ENCODE assay signal across 8 mouse cellular contexts in genomic region chr10:81570238-81570800, GRCm38 (mm10). TPM values are rescaled to one million over a fixed set of nuclear protein-coding genes. Genes with fewer than 3 reads are reported as not detected.
DNase-seq lines count a peak whose midpoint lies in the region; ATAC-seq and TF ChIP-seq lines count a peak whose summit lies in the region.

No protein-coding gene starts in this region.

- no peak for TF ChIP-seq EP300 in heart, postnatal 0 days (IDR thresholded peaks at IDR 0.05; ENCODE audit: low read depth)
- no peak for TF ChIP-seq EP300 in MEL (IDR thresholded peaks at IDR 0.05; ENCODE audit: low read depth in 1 of 2, low read length in 2 of 2)
- no peak for TF ChIP-seq EP300 in liver, postnatal 0 days (IDR thresholded peaks at IDR 0.05; ENCODE audit: low read depth)

- H3K27ac ChIP-seq in heart, postnatal 0 days (ENCODE audit: low read depth), result peak overlapping the region; percentile 88
- no peak overlapping the region for H3K27ac ChIP-seq in MEL (ENCODE audit: control insufficient read depth, low read depth, low read length)
- H3K27ac ChIP-seq in forebrain, embryonic 15.5 days (replicated peaks), result peak overlapping the region; percentile 91
- peak overlapping the region; percentile 53; the same call in 1 of the 2 replicates for H3K27ac ChIP-seq in liver, postnatal 0 days (ENCODE audit: low read depth)

- H3K9ac ChIP-seq in heart, postnatal 0 days (replicated peaks; ENCODE audit: low read depth, low read length), result peak overlapping the region; percentile 40; the same call in 1 of the 2 replicates
- H3K9ac ChIP-seq in MEL (ENCODE audit: control insufficient read depth, low read depth, low read length, poor library complexity, severe bottlenecking), result peak overlapping the region; percentile 88
- H3K9ac ChIP-seq in forebrain, embryonic 15.5 days (replicated peaks), result peak overlapping the region; percentile 22; the same call in 1 of the 2 replicates
- H3K9ac ChIP-seq in liver, postnatal 0 days (replicated peaks), result peak overlapping the region; percentile 57; the same call in 1 of the 2 replicates

- 6% methylated on average over 11 of the region's 11 CpGs for WGBS in heart, postnatal 0 days
- WGBS in forebrain, embryonic 15.5 days, result 0% methylated on average over 9 of the region's 11 CpGs
- WGBS in liver, postnatal 0 days (ENCODE audit: insufficient replicate concordance), result 14% methylated on average over 8 of the region's 11 CpGs

- no peak for DNase-seq in heart, postnatal 0 days (ENCODE audit: low spot score)
- no peak for DNase-seq in heart, adult 18-20 months
- no peak for DNase-seq in MEL (ENCODE audit: low read depth, low spot score)
- no peak for DNase-seq in liver, postnatal 0 days
- DNase-seq in left cerebral cortex, postnatal 4 days, result no peak
- DNase-seq in frontal cortex, adult 2 months (ENCODE audit: extremely low spot score in 1 of 2, low spot score in 1 of 2), result no peak
- no peak for DNase-seq in kidney, postnatal 14 days

- TF ChIP-seq POLR2A in MEL (IDR thresholded peaks at IDR 0.05; ENCODE audit: control insufficient read depth in 1 of 2, insufficient read depth in 1 of 2, low read depth in 1 of 2, low read length in 2 of 2, poor library complexity in 1 of 2), result no peak

- peaks cover 26% of the 10 kb centered on the region for H3K4me1 ChIP-seq in heart, postnatal 0 days (ENCODE audit: control insufficient read depth, insufficient read depth)
- peaks cover 3 to 26% of the 10 kb centered on the region in 2 experiments; a peak in 3 of 4 replicates for H3K4me1 ChIP-seq in MEL (ENCODE audit: control insufficient read depth in 1 of 2, insufficient read depth in 2 of 2, low read length in 2 of 2)
- H3K4me1 ChIP-seq in forebrain, embryonic 15.5 days, result peaks cover 67% of the 10 kb centered on the region
- H3K4me1 ChIP-seq in liver, postnatal 0 days (ENCODE audit: insufficient read depth), result peaks cover 34% of the 10 kb centered on the region

- peaks cover 18% of the 10 kb centered on the region for H3K36me3 ChIP-seq in heart, postnatal 0 days (replicated peaks; ENCODE audit: control insufficient read depth, insufficient read depth, low read length)
- peaks cover 0 to 12% of the 10 kb centered on the region in 2 experiments; a peak in 2 of 4 replicates for H3K36me3 ChIP-seq in MEL (ENCODE audit: control insufficient read depth in 1 of 2, insufficient read depth in 2 of 2, low read length in 2 of 2)
- peaks cover 16% of the 10 kb centered on the region for H3K36me3 ChIP-seq in forebrain, embryonic 15.5 days
- peaks cover 12% of the 10 kb centered on the region for H3K36me3 ChIP-seq in liver, postnatal 0 days (replicated peaks; ENCODE audit: insufficient read depth, low read length)

- no peaks in the 10 kb centered on the region for H3K9me3 ChIP-seq in heart, postnatal 0 days (replicated peaks; ENCODE audit: control insufficient read depth, low read length)
- no peaks in the 10 kb centered on the region for H3K9me3 ChIP-seq in MEL (replicated peaks; ENCODE audit: insufficient read depth, low read length)
- no peaks in the 10 kb centered on the region for H3K9me3 ChIP-seq in forebrain, embryonic 15.5 days
- no peaks in the 10 kb centered on the region for H3K9me3 ChIP-seq in liver, postnatal 0 days (ENCODE audit: low read length)

- no peak for TF ChIP-seq CTCF in heart, postnatal 0 days (IDR thresholded peaks at IDR 0.05; ENCODE audit: low read depth)
- TF ChIP-seq CTCF in MEL (IDR thresholded peaks at IDR 0.05 in 2 of 3, conservative IDR thresholded peaks at IDR 0.05 in 1 of 3; ENCODE audit: control insufficient read depth in 1 of 3, insufficient read depth in 1 of 3, low read depth in 2 of 3, low read length in 3 of 3, poor library complexity in 1 of 3, severe bottlenecking in 1 of 3), result no peak
- TF ChIP-seq CTCF in liver, postnatal 0 days (IDR thresholded peaks at IDR 0.05; ENCODE audit: low read depth), result no peak

- intact Hi-C loops in left cerebral cortex, postnatal 4 days (cut with DNase I), result no loop called here

- peak overlapping the region; percentile 97 for H3K4me2 ChIP-seq in heart, postnatal 0 days (ENCODE audit: low read depth, low read length)
- peak overlapping the region; percentile 89 for H3K4me2 ChIP-seq in forebrain, embryonic 15.5 days (replicated peaks)
- peak overlapping the region; percentile 99 for H3K4me2 ChIP-seq in liver, postnatal 0 days (ENCODE audit: low read depth, low read length)

- peak overlapping the region; percentile 58 for H3K4me3 ChIP-seq in heart, postnatal 0 days (ENCODE audit: low read depth, low read length)
- peak overlapping the region; percentile 69 to 79; a peak in 3 of 4 replicates for H3K4me3 ChIP-seq in MEL (ENCODE audit: control insufficient read depth in 1 of 2, insufficient read depth in 1 of 2, low read depth in 2 of 2, low read length in 2 of 2)
- H3K4me3 ChIP-seq in forebrain, embryonic 15.5 days, result peak overlapping the region; percentile 47
- H3K4me3 ChIP-seq in liver, postnatal 0 days (ENCODE audit: low read depth, low read length), result peak overlapping the region; percentile 64

- no peak for ATAC-seq in heart, postnatal 0 days (ENCODE audit: insufficient read depth, low read depth)
- ATAC-seq in forebrain, embryonic 15.5 days (replicated peaks), result peak; percentile 18; the same call in 1 of the 2 replicates
- no peak for ATAC-seq in liver, postnatal 0 days

- H3K79me2 ChIP-seq in MEL (ENCODE audit: control insufficient read depth, insufficient read depth, low read length, poor library complexity), result no peaks in the 10 kb centered on the region; the same call in 1 of the 2 replicates

- H3K27me3 ChIP-seq in heart, postnatal 0 days (ENCODE audit: control insufficient read depth, insufficient read depth, low read length), result no peaks in the 10 kb centered on the region
- H3K27me3 ChIP-seq in MEL (ENCODE audit: control insufficient read depth in 1 of 2, insufficient read depth in 2 of 2, low read length in 2 of 2), result no peaks in the 10 kb centered on the region
- peaks cover 41% of the 10 kb centered on the region for H3K27me3 ChIP-seq in forebrain, embryonic 15.5 days
- peaks cover 2% of the 10 kb centered on the region; the same call in 1 of the 2 replicates for H3K27me3 ChIP-seq in liver, postnatal 0 days (ENCODE audit: insufficient read depth, low read length)

- no peak for TF ChIP-seq RAD21 in MEL (IDR thresholded peaks at IDR 0.05; ENCODE audit: low read depth, low read length)

RNA-seq across cellular contexts. Expression of gene Tle2, which starts 4.0 kb away (rescaled TPM):
- 6.8 and 10.4 TPM in 2 replicates for total RNA-seq in heart, postnatal 0 days (2014; rRNA removed; ENCODE audit: low replicate concordance)
- 11.1 and 11.9 TPM in 2 replicates for polyA plus RNA-seq in heart, postnatal 0 days (2015; fragmentation: Nextera tagmentation; extraction: Ambion mirVana)
- total RNA-seq in heart, adult 18-20 months (2021), result 1 to 10 TPM; 4.7 to 7.1 TPM
- total RNA-seq in MEL (2012; rRNA removed), result 0.19 and 0.75 TPM in 2 replicates
- 1 to 10 TPM in 1 of 2 experiments, not detected in 1; 2.4 TPM for polyA plus RNA-seq in MEL (2012; ENCODE audit: insufficient read depth in 1 of 2, insufficient read length in 2 of 2, low read depth in 1 of 2, low replicate concordance in 2 of 2, missing spikeins in 1 of 2)
- 27.3 and 28.0 TPM in 2 replicates for polyA plus RNA-seq in forebrain, embryonic 15.5 days (2015; fragmentation: Nextera tagmentation; extraction: Ambion mirVana)
- 1.2 and 2.2 TPM in 2 replicates for polyA plus RNA-seq in liver, postnatal 0 days (2015; fragmentation: Nextera tagmentation; extraction: Ambion mirVana)
- 10 to 100 TPM; 34.0 to 44.5 TPM for total RNA-seq in left cerebral cortex, postnatal 4 days (2021)
- 120 and 136 TPM in 2 replicates for polyA plus RNA-seq in frontal cortex, adult 2 months (2012; rRNA removed)

RNA-seq across cellular contexts. Expression of gene Aes, which starts 11.0 kb away (rescaled TPM):
- total RNA-seq in heart, postnatal 0 days (2014; rRNA removed; ENCODE audit: low replicate concordance), result 851 and 870 TPM in 2 replicates
- polyA plus RNA-seq in heart, postnatal 0 days (2015; fragmentation: Nextera tagmentation; extraction: Ambion mirVana), result 765 and 767 TPM in 2 replicates
- 1,000 to 10,000 TPM; 1,011 to 1,083 TPM for total RNA-seq in heart, adult 18-20 months (2021)
- total RNA-seq in MEL (2012; rRNA removed), result 170 and 197 TPM in 2 replicates
- polyA plus RNA-seq in MEL (2012; ENCODE audit: insufficient read depth in 1 of 2, insufficient read length in 2 of 2, low read depth in 1 of 2, low replicate concordance in 2 of 2, missing spikeins in 1 of 2), result 100 to 1,000 TPM in 1 of 2 experiments, not detected in 1; 355 TPM
- polyA plus RNA-seq in forebrain, embryonic 15.5 days (2015; fragmentation: Nextera tagmentation; extraction: Ambion mirVana), result 665 and 705 TPM in 2 replicates
- 256 and 266 TPM in 2 replicates for polyA plus RNA-seq in liver, postnatal 0 days (2015; fragmentation: Nextera tagmentation; extraction: Ambion mirVana)
- total RNA-seq in left cerebral cortex, postnatal 4 days (2021), result 100 to 1,000 TPM; 474 to 479 TPM
- polyA plus RNA-seq in frontal cortex, adult 2 months (2012; rRNA removed), result 867 and 972 TPM in 2 replicates

RNA-seq across cellular contexts. Expression of gene Gna11, which starts 25.3 kb away (rescaled TPM):
- 68.2 and 83.9 TPM in 2 replicates for total RNA-seq in heart, postnatal 0 days (2014; rRNA removed; ENCODE audit: low replicate concordance)
- polyA plus RNA-seq in heart, postnatal 0 days (2015; fragmentation: Nextera tagmentation; extraction: Ambion mirVana), result 50.1 and 52.4 TPM in 2 replicates
- 10 to 100 TPM; 47.8 to 49.8 TPM for total RNA-seq in heart, adult 18-20 months (2021)
- total RNA-seq in MEL (2012; rRNA removed), result 12.2 and 14.1 TPM in 2 replicates
- polyA plus RNA-seq in MEL (2012; ENCODE audit: insufficient read depth in 1 of 2, insufficient read length in 2 of 2, low read depth in 1 of 2, low replicate concordance in 2 of 2, missing spikeins in 1 of 2), result 10 to 100 TPM in 1 of 2 experiments, not detected in 1; 18.4 TPM
- polyA plus RNA-seq in forebrain, embryonic 15.5 days (2015; fragmentation: Nextera tagmentation; extraction: Ambion mirVana), result 99.8 and 103 TPM in 2 replicates
- 18.3 and 19.2 TPM in 2 replicates for polyA plus RNA-seq in liver, postnatal 0 days (2015; fragmentation: Nextera tagmentation; extraction: Ambion mirVana)
- total RNA-seq in left cerebral cortex, postnatal 4 days (2021), result 100 to 1,000 TPM; 116 to 117 TPM
- polyA plus RNA-seq in frontal cortex, adult 2 months (2012; rRNA removed), result 147 and 150 TPM in 2 replicates

RNA-seq across cellular contexts. Expression of gene Tle6, which starts 30.6 kb away (rescaled TPM):
- total RNA-seq in heart, postnatal 0 days (2014; rRNA removed; ENCODE audit: low replicate concordance), result 18.6 and 41.4 TPM in 2 replicates
- polyA plus RNA-seq in heart, postnatal 0 days (2015; fragmentation: Nextera tagmentation; extraction: Ambion mirVana), result 19.3 and 23.1 TPM in 2 replicates
- 10 to 100 TPM in 1 of 2 experiments, 1 to 10 TPM in 1; 7.9 to 11.1 TPM for total RNA-seq in heart, adult 18-20 months (2021)
- total RNA-seq in MEL (2012; rRNA removed), result 16.9 and 17.3 TPM in 2 replicates
- 10 to 100 TPM in 1 of 2 experiments, not detected in 1; 31.9 TPM for polyA plus RNA-seq in MEL (2012; ENCODE audit: insufficient read depth in 1 of 2, insufficient read length in 2 of 2, low read depth in 1 of 2, low replicate concordance in 2 of 2, missing spikeins in 1 of 2)
- 3.0 and 4.2 TPM in 2 replicates for polyA plus RNA-seq in forebrain, embryonic 15.5 days (2015; fragmentation: Nextera tagmentation; extraction: Ambion mirVana)
- polyA plus RNA-seq in liver, postnatal 0 days (2015; fragmentation: Nextera tagmentation; extraction: Ambion mirVana), result 2.9 and 3.0 TPM in 2 replicates
- total RNA-seq in left cerebral cortex, postnatal 4 days (2021), result 1 to 10 TPM; 2.2 to 3.2 TPM
- 12.8 and 17.4 TPM in 2 replicates for polyA plus RNA-seq in frontal cortex, adult 2 months (2012; rRNA removed)

RNA-seq across cellular contexts. Expression of gene BC025920, which starts 35.8 kb away (rescaled TPM):
- 1.7 and 2.7 TPM in 2 replicates for total RNA-seq in heart, postnatal 0 days (2014; rRNA removed; ENCODE audit: low replicate concordance)
- polyA plus RNA-seq in heart, postnatal 0 days (2015; fragmentation: Nextera tagmentation; extraction: Ambion mirVana), result 0.38 and 0.44 TPM in 2 replicates
- total RNA-seq in heart, adult 18-20 months (2021), result 1 to 10 TPM; 2.6 TPM
- 0.98 and 1.1 TPM in 2 replicates for total RNA-seq in MEL (2012; rRNA removed)
- 1 to 10 TPM in 1 of 2 experiments, not detected in 1; 1.7 TPM for polyA plus RNA-seq in MEL (2012; ENCODE audit: insufficient read depth in 1 of 2, insufficient read length in 2 of 2, low read depth in 1 of 2, low replicate concordance in 2 of 2, missing spikeins in 1 of 2)
- polyA plus RNA-seq in forebrain, embryonic 15.5 days (2015; fragmentation: Nextera tagmentation; extraction: Ambion mirVana), result 3.0 and 3.1 TPM in 2 replicates
- polyA plus RNA-seq in liver, postnatal 0 days (2015; fragmentation: Nextera tagmentation; extraction: Ambion mirVana), result 0.13 TPM in 2 replicates
- 1 to 10 TPM; 2.5 to 2.7 TPM for total RNA-seq in left cerebral cortex, postnatal 4 days (2021)
- polyA plus RNA-seq in frontal cortex, adult 2 months (2012; rRNA removed), result 4.1 and 5.2 TPM in 2 replicates

Comparison
In these comparisons a context has a peak if more than half of its experiments do, and no peak if none do; other contexts are left out.
1. H3K9ac ChIP-seq: peak in every context shown above with its lines; median percentile 88 in MEL; 57 in liver, postnatal 0 days; 40 in heart, postnatal 0 days; 22 in forebrain, embryonic 15.5 days.